Mouse (Mus musculus): ENCODE measurements around the gene Vwa5b1. TPM values are rescaled to one million over a fixed set of nuclear protein-coding genes. Genes with fewer than 3 reads are reported as not detected.

Vwa5b1 gene
- total RNA-seq (2018; cell fraction: chromatin; rRNA removed): not detected
- not detected for total RNA-seq (2018; cell fraction: cytosol; rRNA removed)
- not detected for total RNA-seq (2018; cell fraction: nucleus; rRNA removed)
- not detected in 3 replicates for polyA plus RNA-seq (2018)

GRCm38 (mm10) chr4:138635428-138636145 lies at the start of gene Vwa5b1:
Vwa5b1 (minus strand) TSS chr4:138635884.
- Histone ChIP-seq H3K79me2 (ENCODE audit: inconsistent target) (no peaks in the 10 kb centered on the region), H3K4me3 (ENCODE audit: inconsistent target) (no peak within 1 kb of the TSS), H3K27ac (no peak within 1 kb of the TSS), H3K36me3 (ENCODE audit: inconsistent target) (no peaks in the 10 kb centered on the region)
- 16% methylated on average over 7 of the region's 8 CpGs for WGBS (ENCODE audit: missing documents)

- Histone ChIP-seq H3K36me3 (ENCODE audit: inconsistent target) (no peaks in the 10 kb centered on the region), H3K4me3 (ENCODE audit: inconsistent target) (no peak overlapping the region), H3K27ac (no peak overlapping the region), H3K79me2 (ENCODE audit: inconsistent target) (no peaks in the 10 kb centered on the region)
- WGBS (ENCODE audit: missing documents): 49% methylated on average over 2 of the region's 2 CpGs
Measured at GRCm38 (mm10) chr4:138682760-138683159, 47.1 kb upstream of the Vwa5b1 start.

GRCm38 (mm10) chr4:138680124-138680523 lies 44.4 kb upstream of the Vwa5b1 start:
- no peaks in the 10 kb centered on the region for H3K36me3 ChIP-seq (ENCODE audit: inconsistent target)
- no peak overlapping the region for H3K4me3 ChIP-seq (ENCODE audit: inconsistent target)
- no peak overlapping the region for H3K27ac ChIP-seq
- H3K79me2 ChIP-seq (ENCODE audit: inconsistent target): no peaks in the 10 kb centered on the region
- WGBS (ENCODE audit: missing documents): 70% methylated on average over 4 of the region's 4 CpGs

- Histone ChIP-seq H3K27ac (no peak overlapping the region), H3K4me3 (ENCODE audit: inconsistent target) (no peak overlapping the region), H3K36me3 (ENCODE audit: inconsistent target) (no peaks in the 10 kb centered on the region), H3K79me2 (ENCODE audit: inconsistent target) (no peaks in the 10 kb centered on the region)
- 32% methylated on average over 16 of the region's 16 CpGs for WGBS (ENCODE audit: missing documents)
Measured at GRCm38 (mm10) chr4:138677579-138677978, 41.9 kb upstream of the Vwa5b1 start.

- Histone ChIP-seq H3K27ac (no peak overlapping the region), H3K4me3 (ENCODE audit: inconsistent target) (no peak overlapping the region), H3K36me3 (ENCODE audit: inconsistent target) (no peaks in the 10 kb centered on the region), H3K79me2 (ENCODE audit: inconsistent target) (no peaks in the 10 kb centered on the region)
- 21% methylated on average over 16 of the region's 16 CpGs for WGBS (ENCODE audit: missing documents)
Measured at GRCm38 (mm10) chr4:138676480-138676879, 40.8 kb upstream of the Vwa5b1 start.

GRCm38 (mm10) chr4:138672160-138672559 lies 36.5 kb upstream of the Vwa5b1 start:
- H3K4me3 ChIP-seq (ENCODE audit: inconsistent target): no peak overlapping the region
- WGBS (ENCODE audit: missing documents): 71% methylated on average over 4 of the region's 4 CpGs

GRCm38 (mm10) chr4:138670093-138670889 lies 34.6 kb upstream of the Vwa5b1 start:
- Histone ChIP-seq H3K36me3 (ENCODE audit: inconsistent target) (no peaks in the 10 kb centered on the region), H3K27ac (no peak overlapping the region), H3K4me3 (ENCODE audit: inconsistent target) (no peak overlapping the region), H3K79me2 (ENCODE audit: inconsistent target) (no peaks in the 10 kb centered on the region)
- WGBS (ENCODE audit: missing documents): 84% methylated on average over 11 of the region's 11 CpGs

More at GRCm38 (mm10) chr4:138672160-138672559, 36.5 kb upstream of the Vwa5b1 start:
- Histone ChIP-seq H3K36me3 (ENCODE audit: inconsistent target) (no peaks in the 10 kb centered on the region), H3K79me2 (ENCODE audit: inconsistent target) (no peaks in the 10 kb centered on the region), H3K27ac (no peak overlapping the region)

- 51% methylated on average over 10 of the region's 10 CpGs for WGBS (ENCODE audit: missing documents)
- Histone ChIP-seq H3K36me3 (ENCODE audit: inconsistent target) (no peaks in the 10 kb centered on the region), H3K79me2 (ENCODE audit: inconsistent target) (no peaks in the 10 kb centered on the region), H3K4me3 (ENCODE audit: inconsistent target) (no peak overlapping the region), H3K27ac (no peak overlapping the region)
Measured at GRCm38 (mm10) chr4:138666521-138666920, 30.8 kb upstream of the Vwa5b1 start.

GRCm38 (mm10) chr4:138659936-138660602 lies 24.4 kb upstream of the Vwa5b1 start:
- H3K27ac ChIP-seq: no peak overlapping the region
- no peaks in the 10 kb centered on the region for H3K36me3 ChIP-seq (ENCODE audit: inconsistent target)
- WGBS (ENCODE audit: missing documents): 85% methylated on average over 10 of the region's 11 CpGs
- H3K79me2 ChIP-seq (ENCODE audit: inconsistent target): no peaks in the 10 kb centered on the region
- no peak overlapping the region for H3K4me3 ChIP-seq (ENCODE audit: inconsistent target)

GRCm38 (mm10) chr4:138653056-138653455 lies 17.4 kb upstream of the Vwa5b1 start:
- Histone ChIP-seq H3K4me3 (ENCODE audit: inconsistent target) (no peak overlapping the region), H3K36me3 (ENCODE audit: inconsistent target) (no peaks in the 10 kb centered on the region), H3K27ac (no peak overlapping the region), H3K79me2 (ENCODE audit: inconsistent target) (no peaks in the 10 kb centered on the region)
- 28% methylated on average over 6 of the region's 6 CpGs for WGBS (ENCODE audit: missing documents)

GRCm38 (mm10) chr4:138651881-138652280 lies 16.2 kb upstream of the Vwa5b1 start:
- H3K27ac ChIP-seq: no peak overlapping the region
- WGBS (ENCODE audit: missing documents): 94% methylated on average over 4 of the region's 4 CpGs
- no peak overlapping the region for H3K4me3 ChIP-seq (ENCODE audit: inconsistent target)
- H3K79me2 ChIP-seq (ENCODE audit: inconsistent target): no peaks in the 10 kb centered on the region
- no peaks in the 10 kb centered on the region for H3K36me3 ChIP-seq (ENCODE audit: inconsistent target)

GRCm38 (mm10) chr4:138648096-138648635 lies 12.5 kb upstream of the Vwa5b1 start:
- WGBS (ENCODE audit: missing documents): 83% methylated on average over 3 of the region's 3 CpGs
- H3K36me3 ChIP-seq (ENCODE audit: inconsistent target): no peaks in the 10 kb centered on the region
- no peak overlapping the region for H3K4me3 ChIP-seq (ENCODE audit: inconsistent target)
- H3K27ac ChIP-seq: no peak overlapping the region
- no peaks in the 10 kb centered on the region for H3K79me2 ChIP-seq (ENCODE audit: inconsistent target)

GRCm38 (mm10) chr4:138642272-138642671 lies 6.6 kb upstream of the Vwa5b1 start:
- WGBS (ENCODE audit: missing documents): 30% methylated on average over 4 of the region's 4 CpGs
- Histone ChIP-seq H3K27ac (no peak overlapping the region), H3K4me3 (ENCODE audit: inconsistent target) (no peak overlapping the region), H3K79me2 (ENCODE audit: inconsistent target) (no peaks in the 10 kb centered on the region), H3K36me3 (ENCODE audit: inconsistent target) (no peaks in the 10 kb centered on the region)

- no peaks in the 10 kb centered on the region for H3K36me3 ChIP-seq (ENCODE audit: inconsistent target)
- no peak overlapping the region for H3K4me3 ChIP-seq (ENCODE audit: inconsistent target)
- no peaks in the 10 kb centered on the region for H3K79me2 ChIP-seq (ENCODE audit: inconsistent target)
- H3K27ac ChIP-seq: no peak overlapping the region
- WGBS (ENCODE audit: missing documents): 53% methylated on average over 4 of the region's 4 CpGs
Measured at GRCm38 (mm10) chr4:138636146-138636511, 445 bp upstream of the Vwa5b1 start.

All from macrophage (primary cell).